Mouse (Mus musculus) bone marrow macrophage, adult 2 months (primary cell): ENCODE results near the gene Nhlrc1.

Source experiments
- CTCF ChIP-seq: IDR thresholded peaks from 2 replicates; pipeline ENCODE4 v1.5.1; 2012; ENCODE audit warnings: low read depth, mild to moderate bottlenecking, low read length, moderate library complexity
- POLR2A ChIP-seq: IDR thresholded peaks from 2 replicates; pipeline ENCODE4 v1.6.1; 2012; ENCODE audit warnings: mild to moderate bottlenecking, low read depth, low read length, borderline replicate concordance

- no peak for TF ChIP-seq POLR2A
- TF ChIP-seq CTCF, result no peak
Observed at GRCm38 (mm10) chr13:47053971-47054370, 39.3 kb upstream of the Nhlrc1 start.
